Mouse (Mus musculus) C2C12 (cell line): ENCODE data around the gene Spindoc.

Experiments used
- CEBPB ChIP-seq: IDR thresholded peaks from one replicate; pipeline ENCODE4 v1.6.1; 2011; ENCODE audit warnings: low read depth, mild to moderate bottlenecking, control low read depth, moderate library complexity
- CTCF ChIP-seq: IDR thresholded peaks from one replicate; pipeline ENCODE4 v1.5.1; 2011; ENCODE audit not compliant: control insufficient read depth, insufficient read depth, insufficient read length
- FOSL1 ChIP-seq: IDR thresholded peaks from one replicate; pipeline ENCODE4 v1.8.0; 2011; ENCODE audit warnings: mild to moderate bottlenecking, low read length; ENCODE audit not compliant: poor library complexity, insufficient read depth, severe bottlenecking
- MAX ChIP-seq: IDR thresholded peaks from one replicate; pipeline ENCODE4 v1.6.1; 2011; ENCODE audit warnings: mild to moderate bottlenecking, control low read depth
- USF1 ChIP-seq: IDR thresholded peaks from one replicate; pipeline ENCODE4 v1.6.1; 2011; ENCODE audit warnings: low read depth, mild to moderate bottlenecking, control low read depth, moderate library complexity

DNA sequence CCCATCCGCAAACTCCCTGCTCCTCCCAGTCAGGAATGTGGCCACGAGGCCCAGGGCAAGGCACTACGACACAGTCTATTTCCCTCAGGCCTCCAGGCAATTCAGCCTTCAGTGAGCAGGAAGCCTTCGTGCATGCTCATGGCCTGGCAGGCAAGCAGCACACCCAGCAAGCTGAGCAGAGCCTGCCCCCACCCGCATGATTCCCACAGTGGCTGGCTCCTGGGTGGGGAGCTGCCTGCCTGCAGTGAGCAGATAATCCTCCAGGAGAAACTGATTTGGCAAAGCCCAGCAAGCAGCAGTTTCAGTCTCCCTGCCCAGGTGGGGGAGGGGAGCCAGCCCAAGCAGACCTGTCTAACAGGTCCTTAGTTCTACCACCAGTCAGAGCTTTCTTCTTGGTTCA, 72.1 kb downstream of the Spindoc start:
- TF ChIP-seq FOSL1 (no peak), CTCF (no peak), MAX (no peak), USF1 (no peak), CEBPB (no peak)
